Mouse (Mus musculus): ENCODE results near the gene Srek1ip1.

- TF ChIP-seq CTCF (IDR thresholded peaks at IDR 0.05; ENCODE audit: insufficient read depth, low read length): no peak
- no peak for TF ChIP-seq POLR2A (IDR thresholded peaks at IDR 0.05; ENCODE audit: borderline replicate concordance, extremely low read depth, low read depth, low read length)
Measured at GRCm38 (mm10) chr13:104794421-104794820, 2.1 kb downstream of the Srek1ip1 start.

Measured in lung, adult 2 months (tissue).